Mouse (Mus musculus): ENCODE measurements around the gene Baiap2.

Gene Baiap2

DNA sequence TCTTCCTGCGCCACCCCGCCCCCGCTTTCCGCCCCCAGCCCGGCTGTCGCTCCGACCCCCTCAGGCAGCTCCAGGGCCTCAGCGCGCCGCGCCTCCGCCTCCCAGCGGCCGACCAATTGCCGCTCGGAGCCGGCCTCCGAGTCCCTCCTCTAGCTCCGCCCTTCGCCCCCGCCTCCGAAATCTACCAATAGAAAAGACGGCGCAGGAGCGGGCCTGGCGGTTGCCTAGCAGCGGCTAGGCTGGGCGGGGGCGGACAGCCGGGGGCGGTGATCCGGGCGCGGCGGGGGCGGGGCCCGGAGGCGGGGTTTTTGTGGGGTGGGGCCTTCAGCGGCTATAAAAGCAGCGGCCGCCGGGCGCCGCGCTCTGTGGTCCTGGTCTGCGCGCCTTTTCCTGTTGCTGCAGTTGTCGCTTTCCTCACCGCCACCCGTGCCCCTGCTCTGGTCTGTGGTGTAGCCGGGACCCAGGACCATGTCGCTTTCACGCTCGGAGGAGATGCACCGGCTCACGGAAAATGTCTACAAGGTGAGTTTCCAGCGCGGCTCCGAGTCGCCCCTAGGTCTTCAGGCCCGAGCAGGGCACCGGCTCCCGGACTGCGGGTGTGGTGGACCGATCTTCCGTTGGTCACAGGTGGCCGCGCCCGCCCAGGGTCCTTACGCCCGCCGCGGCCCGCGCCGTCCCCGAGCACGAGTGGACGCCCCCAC, at the start of gene Baiap2:
Gene Baiap2 (plus strand): TSS at position 37 of the 701 bp plus-strand sequence.
- DNase-seq (ENCODE audit: low spot score): peak; percentile 99

DNA sequence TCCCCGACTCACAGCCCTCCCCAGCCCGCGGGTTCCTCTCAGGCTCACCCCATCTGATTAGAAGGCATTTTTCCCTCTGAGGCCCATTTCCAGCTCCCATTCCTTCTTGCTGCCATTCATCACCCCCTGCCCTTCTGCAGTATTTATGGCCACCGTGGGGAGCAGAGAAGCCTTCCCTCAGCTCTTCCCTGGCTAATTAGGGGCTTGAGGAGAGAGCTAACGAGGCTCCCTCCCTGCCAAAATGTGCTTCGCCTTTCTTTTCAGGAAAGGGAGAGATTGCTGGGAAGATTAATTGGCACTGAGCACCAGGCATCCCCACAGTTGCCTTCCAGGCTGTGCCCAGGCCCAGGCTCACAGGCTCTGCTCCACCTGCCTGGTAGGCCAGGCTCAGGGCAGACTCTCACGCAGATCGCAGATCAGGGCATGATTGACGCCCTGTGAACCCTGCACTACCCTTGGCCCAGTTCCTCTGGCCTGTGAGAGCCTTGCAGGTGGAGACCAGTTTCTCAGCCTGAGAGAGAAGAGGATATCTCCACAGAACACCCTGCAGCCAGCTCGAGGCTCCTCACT, 48.8 kb upstream of the Baiap2 start:
- no peak for DNase-seq (ENCODE audit: low spot score)

DNA sequence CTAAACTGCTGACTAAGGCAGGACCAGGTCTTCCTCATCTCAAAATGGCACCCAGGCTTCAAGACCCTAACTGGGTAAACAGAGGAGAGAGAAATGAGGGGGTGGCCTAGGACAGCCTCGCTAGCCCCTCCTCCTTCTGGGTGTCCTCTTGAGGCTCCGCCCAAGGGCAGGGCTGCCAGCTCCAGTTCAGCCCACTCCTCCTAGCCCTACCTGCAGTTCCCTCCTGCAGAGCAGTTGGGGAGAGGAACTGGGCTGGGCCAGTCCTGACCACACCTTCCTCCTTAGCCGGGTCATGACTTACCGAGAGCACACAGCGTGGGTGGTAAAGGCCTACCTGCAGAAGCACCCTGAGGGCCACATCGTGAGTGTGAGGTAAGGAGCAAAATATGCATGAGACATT, 47.9 kb upstream of the Baiap2 start:
- no peak for DNase-seq (ENCODE audit: low spot score)

DNA sequence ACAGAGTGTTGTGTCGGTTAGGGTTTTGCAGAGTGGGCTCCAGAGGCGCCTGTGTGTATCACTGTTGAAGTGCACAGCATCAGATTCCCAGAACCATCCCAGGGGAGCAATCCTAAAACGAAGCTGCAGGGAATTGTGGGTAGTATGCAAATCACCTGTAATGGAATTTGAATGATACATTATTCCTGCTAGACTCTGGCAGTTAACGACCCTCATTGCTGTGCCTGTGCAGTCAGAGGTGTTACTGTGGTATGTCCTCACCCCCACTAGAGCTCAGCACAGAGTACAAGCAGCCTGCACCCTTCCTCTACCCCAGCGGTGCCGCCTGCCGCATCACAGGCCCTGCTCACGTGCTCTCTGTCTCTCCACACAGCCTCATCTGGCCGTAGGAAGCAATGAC, 45.5 kb upstream of the Baiap2 start:
- no peak for DNase-seq (ENCODE audit: low spot score)

DNA sequence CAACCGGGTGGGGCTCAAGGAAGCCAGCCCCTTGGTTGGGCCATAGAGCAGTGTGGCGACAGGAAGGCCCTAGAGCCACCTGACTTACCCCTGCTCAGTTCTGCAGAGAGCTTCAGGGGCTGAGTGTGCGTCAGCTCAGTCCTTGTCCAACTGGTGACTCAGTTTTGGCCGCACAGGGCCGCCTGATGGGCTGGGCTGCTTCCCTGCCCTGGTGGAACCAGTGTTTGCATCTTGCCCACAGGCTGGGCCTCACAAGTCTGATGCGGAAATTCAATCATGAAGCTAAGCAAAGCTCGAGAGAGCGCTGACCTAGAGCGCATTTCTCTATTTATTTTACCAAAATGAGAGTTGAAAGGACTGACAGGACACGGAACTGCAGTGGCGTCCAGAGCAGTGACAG, 43.6 kb upstream of the Baiap2 start:
- no peak for DNase-seq (ENCODE audit: low spot score)

DNA sequence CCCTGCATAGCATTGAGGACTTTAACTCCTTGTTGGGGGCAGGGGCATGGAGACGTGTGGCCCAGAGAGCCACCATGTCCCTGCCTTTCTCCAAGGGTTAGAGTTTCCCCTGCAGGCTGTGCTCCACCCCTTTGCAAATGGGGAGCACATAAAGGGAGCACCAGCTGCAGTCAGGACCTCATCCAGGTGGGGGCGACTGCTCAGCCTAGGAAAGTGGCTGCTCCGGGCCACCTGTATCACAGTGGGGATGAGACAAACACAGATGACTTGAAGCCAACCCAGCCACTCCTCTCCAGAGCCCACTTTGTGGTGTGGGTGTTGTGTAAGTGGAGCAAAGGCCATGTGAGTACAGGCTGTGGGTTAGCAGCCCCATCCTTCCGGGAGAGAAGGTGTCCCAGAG, 41.4 kb upstream of the Baiap2 start:
- no peak for DNase-seq (ENCODE audit: low spot score)

DNA sequence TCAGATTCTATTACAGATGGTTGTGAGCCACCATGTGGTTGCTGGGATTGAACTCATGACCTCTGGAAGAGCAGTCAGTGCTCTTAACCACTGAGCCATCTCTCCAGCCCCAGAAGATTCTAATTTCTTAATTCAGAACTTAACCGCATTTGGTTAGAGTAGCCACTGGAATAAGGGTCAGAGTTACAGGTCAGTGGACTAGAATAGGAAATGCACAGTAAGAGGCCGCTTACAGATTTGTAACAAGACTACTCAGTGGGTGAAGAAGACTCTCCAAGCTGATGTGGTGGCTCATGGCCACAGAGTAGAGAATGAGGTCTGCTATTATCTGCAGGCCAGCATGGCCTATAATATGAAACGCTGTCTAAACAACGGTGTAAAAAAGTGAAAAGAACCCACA, 39.7 kb upstream of the Baiap2 start:
- no peak for DNase-seq (ENCODE audit: low spot score)

DNA sequence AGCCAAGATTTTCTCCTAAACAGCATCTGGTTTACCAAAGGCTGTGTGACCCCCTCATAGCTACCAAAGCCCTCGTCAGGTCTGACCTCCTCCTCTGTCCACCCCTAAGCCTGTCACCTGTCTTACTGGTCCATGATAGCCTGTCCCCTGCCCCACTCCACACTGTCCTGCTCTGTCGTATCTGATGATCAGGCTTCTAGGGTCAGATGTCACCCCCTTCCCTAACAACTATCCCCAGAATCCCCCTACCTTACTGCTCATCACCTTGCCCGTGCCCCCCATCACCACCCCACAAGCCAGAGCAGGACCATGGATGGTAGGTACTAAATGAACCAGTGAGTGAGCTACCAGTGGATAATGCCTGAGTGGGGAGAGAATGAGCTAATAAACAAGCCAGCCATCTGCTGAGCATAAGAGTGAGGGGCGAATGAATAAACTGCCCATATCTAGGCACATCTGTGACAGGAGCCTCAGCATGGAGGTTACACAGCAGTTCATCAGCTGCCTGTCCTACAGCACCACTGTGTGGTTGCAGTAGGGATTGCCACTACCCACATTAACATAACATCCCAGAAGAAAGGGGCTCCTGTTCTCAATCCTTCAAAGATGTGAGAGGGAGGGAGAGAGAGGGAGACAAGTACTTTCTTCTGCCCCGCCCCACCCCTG, 37.8 kb upstream of the Baiap2 start:
- peak; percentile 56 for DNase-seq (ENCODE audit: low spot score)

DNA sequence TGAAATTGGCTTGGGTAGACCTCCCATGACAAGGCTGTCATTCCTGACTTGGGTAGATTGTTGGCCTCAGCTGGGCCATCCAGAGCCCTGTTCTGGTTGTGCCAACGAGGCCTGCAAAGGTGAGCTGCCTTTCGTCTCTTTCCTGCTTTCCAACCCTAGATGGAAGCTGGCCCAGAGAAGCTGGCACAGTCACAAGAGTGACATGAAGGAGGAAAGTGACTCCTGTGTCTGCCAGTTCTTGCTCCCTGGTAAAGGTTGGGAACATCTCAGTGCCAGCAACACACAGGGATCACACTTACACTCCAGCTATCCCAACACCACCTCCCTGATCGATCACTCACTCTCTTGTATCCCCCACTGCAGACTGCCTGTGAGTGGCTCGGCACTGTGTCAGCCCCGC, 36.8 kb upstream of the Baiap2 start:
- DNase-seq (ENCODE audit: low spot score): no peak

DNA sequence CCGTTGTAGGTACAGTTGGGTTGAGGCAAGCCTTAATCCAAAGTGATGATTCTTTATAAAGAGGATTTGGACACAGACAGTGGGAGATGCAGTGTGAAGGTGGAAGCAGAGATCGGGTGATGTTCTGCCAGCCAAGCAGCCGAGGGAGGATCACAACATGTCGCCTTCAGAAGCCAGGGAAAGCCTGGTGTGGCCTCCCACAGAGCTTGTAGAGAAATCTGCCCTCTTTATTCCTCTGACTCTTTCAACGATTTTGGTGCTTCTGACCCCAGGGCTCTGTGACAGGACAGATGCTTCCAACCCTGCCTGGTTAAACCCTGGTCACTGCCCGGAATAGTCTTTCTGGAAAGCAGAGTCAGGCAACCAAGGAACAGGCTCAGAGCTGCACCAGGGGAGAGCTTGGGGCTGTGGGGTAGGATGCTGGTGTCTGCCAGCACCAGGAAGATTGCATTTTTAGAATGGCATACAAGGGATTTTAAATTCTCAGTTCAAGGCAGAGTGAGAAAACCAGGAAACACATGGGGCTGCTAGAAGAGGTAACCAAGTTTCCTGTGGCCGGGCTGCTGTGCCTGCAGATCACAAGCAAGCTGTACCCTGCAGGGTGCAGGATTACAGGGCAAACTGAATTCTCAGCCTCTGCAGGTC, 35.4 kb upstream of the Baiap2 start:
- no peak for DNase-seq (ENCODE audit: low spot score)

DNA sequence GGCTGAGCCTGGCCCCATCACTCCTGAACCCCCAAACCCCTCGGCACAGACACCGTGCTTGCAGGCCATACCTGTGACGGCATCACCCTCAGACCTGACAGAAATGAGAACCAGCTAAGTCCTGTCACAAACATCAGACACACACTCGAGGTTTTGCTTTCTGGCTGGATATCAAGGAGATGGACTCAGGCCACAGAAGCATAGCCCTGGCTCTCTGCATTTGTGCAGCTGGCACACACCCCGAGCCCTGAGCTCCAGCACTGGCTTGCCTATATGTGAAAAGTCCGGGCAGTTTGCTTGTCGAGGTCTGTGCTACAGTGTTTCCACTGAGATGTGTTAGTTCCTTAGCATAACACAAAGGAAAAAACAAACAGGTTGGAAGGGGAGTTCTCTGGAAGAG, 34.9 kb upstream of the Baiap2 start:
- DNase-seq (ENCODE audit: low spot score): no peak

DNA sequence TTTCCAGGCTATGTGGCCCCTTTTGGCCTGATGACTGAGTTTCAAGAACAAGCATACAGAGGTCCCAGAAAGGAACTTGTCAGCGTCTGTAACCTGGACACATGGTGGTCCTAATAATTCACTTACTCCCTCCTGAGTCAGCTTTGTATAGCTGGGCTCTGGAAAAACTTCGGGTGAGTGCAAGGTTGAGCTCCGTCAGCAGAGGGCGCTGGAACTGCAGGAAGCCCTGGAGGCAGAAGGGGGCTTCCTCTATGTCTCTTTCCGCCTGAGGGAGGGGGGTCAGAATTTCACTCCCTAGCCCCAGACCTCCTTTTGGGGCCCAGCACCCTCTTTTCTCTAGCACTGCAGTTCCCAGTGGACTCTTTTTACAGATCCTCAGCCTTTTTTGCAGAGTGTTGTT, 33.1 kb upstream of the Baiap2 start:
- peak; percentile 77 for DNase-seq (ENCODE audit: low spot score)

DNA sequence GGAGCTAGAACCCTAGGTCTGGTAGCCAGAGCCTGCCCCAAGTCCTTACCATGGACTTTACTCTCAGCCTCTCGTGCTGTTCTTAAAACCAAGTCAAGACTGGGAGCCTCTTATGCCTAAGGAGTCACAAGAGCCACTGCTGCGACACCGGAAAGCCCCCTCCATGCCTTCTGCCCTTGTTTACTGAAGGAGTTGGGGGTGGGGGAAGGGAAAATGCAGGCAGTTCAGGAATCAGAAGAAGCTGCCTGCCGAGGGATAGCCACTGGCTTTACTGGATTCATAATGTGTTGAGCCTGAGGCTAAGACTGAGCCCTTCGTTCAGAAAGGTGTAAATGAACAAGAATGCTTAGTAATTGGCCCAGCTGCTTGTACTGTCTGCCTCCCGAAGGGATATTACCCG, 29.7 kb upstream of the Baiap2 start:
- no peak for DNase-seq (ENCODE audit: low spot score)

DNA sequence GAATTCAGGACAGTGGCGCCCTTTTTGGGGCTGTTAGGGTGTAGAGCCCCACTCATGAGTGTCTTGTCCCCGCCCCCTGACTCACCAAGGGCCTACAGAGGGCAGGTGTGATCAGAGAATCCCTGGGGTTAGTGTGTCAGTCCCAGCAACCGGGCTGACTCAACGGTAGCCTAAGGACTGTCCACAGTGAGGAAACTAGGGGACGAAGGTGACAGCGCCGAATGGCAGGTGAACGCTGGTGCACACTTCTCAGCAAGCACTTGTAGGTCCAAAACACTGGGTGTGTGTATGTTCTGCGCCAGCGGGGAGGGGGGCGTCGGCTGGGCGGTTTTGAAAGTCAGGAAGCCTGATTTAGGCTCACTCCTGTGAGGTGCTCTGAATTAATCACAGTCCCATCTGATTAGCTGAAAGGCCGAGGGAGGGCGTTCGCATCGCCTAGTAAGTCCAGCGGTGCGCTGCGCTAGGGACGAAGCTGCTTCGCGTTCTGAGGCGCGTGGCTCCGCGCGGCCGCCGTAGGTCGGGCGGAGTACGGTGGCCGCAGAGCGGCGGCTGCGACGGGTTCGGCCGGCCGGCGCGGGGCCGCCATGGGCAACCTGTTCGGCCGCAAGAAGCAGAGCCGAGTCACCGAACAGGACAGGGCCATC, 29.1 kb upstream of the Baiap2 start, which contains the start of gene Chmp6:
Gene Chmp6 (plus strand): TSS at position 151 of the 644 bp plus-strand sequence.
- peak; percentile 90 for DNase-seq (ENCODE audit: low spot score)

DNA sequence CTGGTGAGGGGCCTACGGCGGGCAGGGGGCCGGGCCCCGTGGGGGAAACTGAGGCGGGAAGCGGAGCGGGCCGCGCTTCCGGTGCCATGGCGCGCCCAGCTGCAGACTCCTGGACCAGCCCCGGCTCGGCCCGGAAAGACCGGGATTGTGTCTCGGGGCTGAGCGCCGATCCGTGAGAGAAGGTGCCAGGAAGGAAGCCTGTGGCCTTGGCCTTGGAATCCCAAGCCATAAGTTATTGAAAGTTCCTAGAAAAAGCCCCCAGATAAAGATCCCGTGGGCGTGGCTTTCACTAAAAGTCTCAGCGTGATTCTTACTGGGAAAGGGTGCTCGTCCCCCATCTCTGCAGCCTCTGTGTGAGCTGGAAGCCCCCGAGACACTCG, 28.6 kb upstream of the Baiap2 start:
- DNase-seq (ENCODE audit: low spot score): no peak

DNA sequence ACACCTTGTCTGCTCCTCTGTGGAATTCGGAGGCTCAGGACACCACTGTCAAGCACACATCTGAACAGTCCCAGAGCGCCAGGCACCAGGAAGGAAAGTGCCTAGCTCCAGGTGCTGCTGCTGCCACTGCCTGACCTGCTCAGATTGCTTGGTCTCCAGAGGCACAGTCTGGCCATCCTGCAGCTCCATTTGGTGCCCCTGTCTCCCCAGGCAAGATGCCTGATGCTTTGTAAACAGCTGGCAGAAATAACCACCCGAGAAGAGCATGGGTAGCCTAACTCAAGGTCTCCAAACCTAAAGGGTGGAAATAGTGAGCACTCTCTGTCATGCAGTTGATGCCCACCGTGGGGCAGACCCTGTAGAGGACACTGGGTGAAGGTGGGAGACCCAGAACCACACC, 28.2 kb upstream of the Baiap2 start:
- DNase-seq (ENCODE audit: low spot score): no peak

DNA sequence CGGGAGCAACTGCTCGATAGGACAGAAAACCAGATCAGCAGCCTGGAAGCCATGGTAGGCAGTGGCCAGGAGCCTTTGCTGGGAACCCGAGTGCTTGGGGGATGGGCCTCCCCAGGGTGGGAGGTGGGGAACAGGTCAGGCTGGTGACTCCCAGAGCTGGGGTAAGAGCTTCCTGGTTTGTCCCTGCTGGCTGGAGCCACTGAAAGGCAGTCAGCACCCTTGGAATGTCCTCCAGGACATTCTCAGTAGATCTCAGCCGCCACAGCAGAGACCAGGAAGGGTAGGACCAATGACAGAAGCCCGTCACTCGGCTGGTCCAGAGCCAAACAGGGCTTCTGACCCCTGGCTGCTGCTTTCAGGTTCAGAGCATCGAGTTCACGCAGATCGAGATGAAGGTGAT, 26.9 kb upstream of the Baiap2 start:
- no peak for DNase-seq (ENCODE audit: low spot score)

DNA sequence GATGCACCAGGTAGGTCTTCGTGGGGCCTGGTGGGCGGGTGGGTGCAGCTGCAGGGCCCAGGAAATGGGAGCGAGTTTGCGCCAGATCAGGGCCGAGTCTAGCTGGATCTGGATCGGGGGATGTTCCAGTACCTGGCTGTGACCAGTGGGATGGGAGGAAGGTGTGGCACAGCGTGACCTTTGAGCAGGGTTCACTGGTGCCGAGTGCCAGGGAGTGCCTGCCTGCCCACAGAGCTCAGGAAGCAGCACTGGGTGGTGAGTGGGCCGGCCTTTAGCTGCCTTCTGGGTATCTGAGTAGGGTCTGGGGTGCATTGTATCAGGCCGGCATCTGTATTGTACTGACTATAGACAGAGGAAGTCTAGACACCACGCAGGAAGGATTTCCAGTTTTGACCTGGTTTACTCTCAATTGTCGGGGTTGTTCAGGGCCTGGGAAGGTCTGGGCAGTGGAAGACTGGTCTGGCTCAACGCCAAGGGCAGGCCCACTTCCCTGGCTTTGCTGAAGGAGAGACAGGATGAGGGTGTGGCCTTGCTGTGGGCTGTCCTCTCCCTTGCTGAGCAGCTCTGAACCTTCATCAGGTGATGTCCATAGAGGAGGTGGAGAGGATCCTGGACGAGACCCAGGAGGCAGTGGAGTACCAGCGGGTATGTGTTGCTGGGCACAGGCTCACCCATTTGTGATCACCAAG, 26.3 kb upstream of the Baiap2 start:
- DNase-seq (ENCODE audit: low spot score): peak; percentile 37

DNA sequence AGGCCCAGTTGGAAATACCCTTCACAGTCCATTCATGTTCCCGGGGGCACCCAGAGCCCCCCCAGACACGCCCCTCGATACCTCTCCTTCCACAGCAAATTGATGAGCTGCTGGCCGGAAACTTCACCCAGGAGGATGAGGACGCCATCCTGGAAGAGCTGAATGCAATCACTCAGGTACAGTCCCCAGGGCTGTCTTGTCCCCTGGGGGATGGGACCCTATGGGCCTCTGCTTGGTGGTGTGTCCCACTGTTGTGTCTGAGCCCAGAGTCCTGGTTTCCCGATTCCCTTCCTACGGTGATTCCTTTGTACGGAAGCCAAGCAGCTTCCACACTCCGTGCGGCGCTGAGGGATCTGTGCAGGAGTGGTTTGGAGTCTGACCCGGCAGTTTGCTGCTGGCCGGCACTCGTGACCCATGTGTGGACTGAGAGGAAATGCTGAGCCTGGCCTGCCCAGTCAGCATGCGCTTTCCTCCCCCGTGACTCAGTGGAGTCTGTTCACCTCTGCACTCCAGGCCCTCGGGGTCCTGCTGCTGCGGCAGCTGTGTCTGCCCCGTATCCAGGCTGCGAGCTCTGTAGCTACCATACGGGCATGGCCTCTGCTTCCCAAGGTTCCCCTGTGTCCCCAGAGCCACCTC, 25.6 kb upstream of the Baiap2 start:
- no peak for DNase-seq (ENCODE audit: low spot score)

DNA sequence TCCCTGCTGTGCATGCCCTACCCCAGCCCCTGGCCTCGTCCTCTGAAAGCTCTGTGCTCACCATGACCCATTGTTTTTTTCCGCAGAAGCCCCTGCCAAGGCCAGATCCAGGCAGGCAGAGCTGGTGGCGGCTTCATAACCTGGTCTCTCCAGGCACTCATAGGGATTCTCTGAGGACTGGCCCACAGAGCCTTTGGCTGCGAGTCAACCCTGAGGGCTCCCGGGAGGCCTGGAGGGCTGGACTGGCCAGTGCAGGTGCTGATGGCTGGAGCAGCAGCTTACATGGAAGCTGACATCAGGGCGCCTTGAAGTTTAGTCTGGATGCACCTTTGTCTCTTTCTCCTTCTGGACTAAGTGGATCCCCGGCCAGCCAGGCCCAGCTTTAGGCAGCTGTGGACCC, 24.0 kb upstream of the Baiap2 start:
- DNase-seq (ENCODE audit: low spot score): no peak

DNA sequence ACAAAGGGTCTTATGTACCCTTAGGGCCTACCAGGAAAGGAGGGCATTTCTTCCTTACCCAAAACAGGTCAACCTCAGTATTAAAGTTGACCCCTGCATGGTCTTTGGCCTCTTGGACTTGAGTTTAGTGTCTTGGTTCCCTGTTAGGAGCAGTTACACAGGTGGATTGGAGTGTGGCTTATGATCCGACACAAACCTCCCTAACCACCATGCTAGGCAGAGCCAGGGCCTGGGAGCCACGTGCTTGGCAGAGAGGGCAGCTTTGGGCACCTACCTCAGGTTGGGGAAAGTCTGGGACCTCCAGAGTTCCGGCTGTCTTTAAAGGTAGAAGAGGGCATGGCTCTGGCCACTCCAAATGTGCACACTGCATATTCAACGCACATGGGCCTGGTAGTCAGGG, 23.1 kb upstream of the Baiap2 start:
- DNase-seq (ENCODE audit: low spot score): no peak

DNA sequence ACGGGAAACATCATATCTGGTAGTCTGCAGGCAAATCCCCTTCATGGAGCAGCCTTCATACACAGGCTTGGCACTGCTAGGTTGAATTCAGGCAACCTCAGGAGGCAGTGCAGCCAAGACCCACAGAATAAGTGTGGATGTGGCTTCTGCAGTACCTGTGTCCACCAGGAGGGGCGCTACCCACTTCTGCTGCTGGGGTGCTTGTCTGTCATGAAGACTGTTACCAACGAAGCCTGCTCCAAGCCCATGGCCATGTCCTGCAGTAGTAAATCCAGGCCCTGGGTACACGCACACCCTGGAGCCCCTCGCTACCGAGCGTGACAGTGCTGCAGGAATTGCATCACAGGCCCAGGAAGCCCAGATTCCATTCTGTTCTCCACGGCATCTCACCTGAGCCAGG, 22.7 kb upstream of the Baiap2 start:
- DNase-seq (ENCODE audit: low spot score): peak; percentile 65

Data from ovary, postnatal 36 days (tissue).